Mouse (Mus musculus) lung, adult 2 months (tissue): Measurements from ENCODE around the gene Thrsp.

Experiments
- CTCF ChIP-seq: fragments of 200-500 bp; IDR thresholded peaks from 2 replicates; pipeline ENCODE4 v1.5.1; 2011; ENCODE audit warnings: mild to moderate bottlenecking, low read length, control low read depth; ENCODE audit not compliant: insufficient read depth
- POLR2A ChIP-seq: fragments of 200-500 bp; IDR thresholded peaks from 2 replicates; pipeline ENCODE4 v1.6.1; 2011; ENCODE audit warnings: low read depth, mild to moderate bottlenecking, control low read depth, low read length, borderline replicate concordance; ENCODE audit errors: extremely low read depth

DNA sequence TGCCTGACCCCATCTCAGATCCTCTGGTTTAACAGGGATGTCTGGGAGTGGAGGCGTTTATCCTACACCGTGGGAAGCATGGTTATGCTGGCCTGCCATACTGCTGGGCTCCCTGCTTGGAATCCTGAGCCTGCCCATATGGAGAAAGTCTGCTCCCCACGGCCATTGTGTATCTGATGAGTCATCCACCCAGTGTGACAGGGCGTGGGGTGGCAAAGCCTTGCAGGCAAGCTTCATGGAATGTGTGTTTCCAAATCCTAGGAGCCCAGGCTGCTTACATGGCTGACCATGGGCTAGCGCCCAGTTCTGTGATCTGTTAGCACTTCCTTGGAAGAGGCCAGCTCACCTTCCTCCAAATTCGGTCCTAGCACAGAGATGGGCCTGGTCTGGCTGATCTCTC is 9.0 kb upstream of the Thrsp start:
- TF ChIP-seq CTCF (no peak), POLR2A (no peak)
